ENCODE assay signal across 9 mouse cellular contexts in the genomic region with DNA sequence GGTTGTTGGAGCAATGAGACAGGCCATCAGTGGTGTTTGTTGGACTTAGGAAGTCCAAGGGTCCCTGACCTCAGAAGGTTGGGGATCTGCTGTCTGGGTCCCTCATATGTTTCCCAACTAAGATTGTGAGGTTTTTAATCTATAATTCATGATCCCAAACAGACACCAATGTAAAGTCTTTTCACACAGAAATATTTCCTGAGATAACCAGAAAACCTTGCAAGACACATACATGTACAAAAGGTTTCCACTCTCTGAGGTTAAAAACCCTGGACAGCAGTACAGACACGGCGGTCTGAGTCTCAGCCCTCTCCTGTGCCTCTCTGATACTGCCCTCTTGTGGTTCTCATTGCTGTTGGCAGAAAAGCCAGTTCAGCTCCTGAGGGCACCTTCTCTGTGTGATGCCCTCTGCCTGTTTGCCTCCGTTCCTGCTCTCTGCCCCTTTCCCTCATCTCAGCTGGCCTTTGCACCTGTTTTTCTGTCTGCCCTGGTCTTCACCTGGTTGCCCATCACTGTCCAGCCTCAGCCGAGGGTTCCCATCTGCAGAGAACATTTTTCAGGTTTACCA. TPM values are rescaled to one million over a fixed set of nuclear protein-coding genes. Genes with fewer than 3 reads are reported as not detected.
DNase-seq lines count a peak whose midpoint lies in the region; ATAC-seq and TF ChIP-seq lines count a peak whose summit lies in the region.
"Had no signal": no experiment of that assay in that cellular context is flagged by ENCODE, and none has a peak within 500 bp of the region (broad histone marks: within the 10 kb centered on the region; RNA-seq: fewer than 3 reads in every experiment).

No protein-coding gene starts in this region.

- no peaks in the 10 kb centered on the region for H3K36me3 ChIP-seq in limb, embryonic 10.5 days
- H3K36me3 ChIP-seq in midbrain, embryonic 16.5 days (ENCODE audit: control insufficient read depth, insufficient read depth, low read length): no peaks in the 10 kb centered on the region
- no peaks in the 10 kb centered on the region for H3K36me3 ChIP-seq in spleen, adult 2 months (ENCODE audit: control insufficient read depth, insufficient read depth, low read length)
- H3K36me3 ChIP-seq: limb, embryonic 15.5 days had no signal

- no peak overlapping the region for H3K4me3 ChIP-seq in limb, embryonic 10.5 days
- H3K4me3 ChIP-seq in midbrain, embryonic 16.5 days (ENCODE audit: low read depth, low read length): no peak overlapping the region
- H3K4me3 ChIP-seq in spleen, adult 2 months (ENCODE audit: extremely low read depth, insufficient read depth, insufficient read length): no peak overlapping the region
- H3K4me3 ChIP-seq: limb, embryonic 15.5 days had no signal

- H3K27me3 ChIP-seq in limb, embryonic 10.5 days (ENCODE audit: low read depth, poor library complexity, severe bottlenecking): 0 out of 2 replicates have a peak, but pooled peaks cover 4% of the 10 kb centered on the region
- H3K27me3 ChIP-seq in midbrain, embryonic 16.5 days (ENCODE audit: control insufficient read depth, insufficient read depth, low read depth, low read length): no peaks in the 10 kb centered on the region
- H3K27me3 ChIP-seq in spleen, adult 2 months (ENCODE audit: control insufficient read depth, insufficient read depth, low read length): no peaks in the 10 kb centered on the region
- H3K27me3 ChIP-seq: limb, embryonic 15.5 days had no signal

- TF ChIP-seq POLR2A in spleen, adult 2 months (IDR thresholded peaks at IDR 0.05; ENCODE audit: low read depth, low read length): no peak

- no peaks in the 10 kb centered on the region for H3K9me3 ChIP-seq in limb, embryonic 10.5 days (replicated peaks)
- no peaks in the 10 kb centered on the region for H3K9me3 ChIP-seq in midbrain, embryonic 16.5 days (replicated peaks; ENCODE audit: control insufficient read depth, low read length, poor library complexity, severe bottlenecking)
- H3K9me3 ChIP-seq: limb, embryonic 15.5 days had no signal

- peak; percentile 84 for DNase-seq in 3T3-L1 (ENCODE audit: low read depth, low spot score)
- DNase-seq in ZHBTc4 (ENCODE audit: low read depth, low spot score): peak; percentile 71
- DNase-seq in cerebellum, postnatal 36 days: peak; percentile 40 to 56
- peak; percentile 42 for DNase-seq in gastrocnemius, postnatal 25 days
- DNase-seq in kidney, adult 18-20 months: peak; percentile 50
- peak; percentile 59 for DNase-seq in limb, embryonic 10.5 days (ENCODE audit: low spot score)
- DNase-seq in spleen, adult 2 months (ENCODE audit: low read depth in 1 of 2, low spot score in 2 of 2): peak; percentile 17 to 53

- ATAC-seq in midbrain, embryonic 16.5 days: peak; percentile 75

- no peak overlapping the region for H3K9ac ChIP-seq in midbrain, embryonic 16.5 days (ENCODE audit: low read depth, low read length)
- H3K9ac ChIP-seq: limb, embryonic 15.5 days had no signal

- no peak overlapping the region for H3K4me2 ChIP-seq in midbrain, embryonic 16.5 days (ENCODE audit: low read length)
- H3K4me2 ChIP-seq: limb, embryonic 15.5 days had no signal

- TF ChIP-seq CTCF in spleen, adult 2 months (IDR thresholded peaks at IDR 0.05; ENCODE audit: extremely low read depth, insufficient read depth, insufficient read length, insufficient replicate concordance): peak; percentile 79; the same call in 1 of the 2 replicates

- H3K27ac ChIP-seq in limb, embryonic 10.5 days: no peak overlapping the region
- no peak overlapping the region for H3K27ac ChIP-seq in midbrain, embryonic 16.5 days (ENCODE audit: low read length)
- H3K27ac ChIP-seq in spleen, adult 2 months (ENCODE audit: insufficient read depth, low read length): no peak overlapping the region
- H3K27ac ChIP-seq: limb, embryonic 15.5 days had no signal

- H3K4me1 ChIP-seq in limb, embryonic 10.5 days: peaks cover 3% of the 10 kb centered on the region
- H3K4me1 ChIP-seq in midbrain, embryonic 16.5 days (ENCODE audit: control insufficient read depth, insufficient read depth, low read length): no peaks in the 10 kb centered on the region
- no peaks in the 10 kb centered on the region for H3K4me1 ChIP-seq in spleen, adult 2 months (ENCODE audit: control insufficient read depth, insufficient read depth, insufficient read length)
- H3K4me1 ChIP-seq: limb, embryonic 15.5 days had no signal

- 21% methylated on average over 4 of the region's 4 CpGs for WGBS in limb, embryonic 10.5 days
- WGBS in midbrain, embryonic 16.5 days: 12% methylated on average over 4 of the region's 4 CpGs
- WGBS in spleen, adult 2 months: 11% methylated on average over 4 of the region's 4 CpGs

RNA-seq across cellular contexts. Expression of a gene that starts 16.9 kb away (rescaled TPM):
- 1 to 10 TPM; 4.9 to 5.3 TPM for total RNA-seq in gastrocnemius, postnatal 25 days (2021)
- polyA plus RNA-seq in limb, embryonic 10.5 days (2016; fragmentation: Nextera tagmentation; extraction: Ambion mirVana): 17.8 and 20.2 TPM in 2 replicates
- polyA plus RNA-seq in midbrain, embryonic 16.5 days (2015; fragmentation: Nextera tagmentation; extraction: Ambion mirVana): 25.5 and 28.6 TPM in 2 replicates
- polyA plus RNA-seq in spleen, adult 2 months (2012; rRNA removed): 1.1 and 1.4 TPM in 2 replicates
